Mouse (Mus musculus) embryonic facial prominence, embryonic 10.5 days (tissue): ENCODE measurements around the gene Dbh. TPM values are rescaled to one million over a fixed set of nuclear protein-coding genes. Genes with fewer than 3 reads are reported as not detected.

Source experiments
- DNase-seq: peaks from one replicate; pipeline ENCODE4 v3.0.0-alpha.2; 2017; ENCODE audit warnings: low spot score
- H3K27ac ChIP-seq: fragments of 300-500 bp; sonication (generic); replicated peaks from 2 replicates; pipeline ENCODE4 v1.5.1; 2016; ENCODE audit warnings: mild to moderate bottlenecking
- H3K27me3 ChIP-seq: fragments of 300-500 bp; sonication (generic); replicated peaks from 2 replicates; pipeline ENCODE4 v1.6.1; 2016; ENCODE audit warnings: low read depth, mild to moderate bottlenecking; ENCODE audit not compliant: poor library complexity, severe bottlenecking
- H3K36me3 ChIP-seq: fragments of 300-500 bp; sonication (generic); replicated peaks from 2 replicates; pipeline ENCODE4 v1.6.1; 2016; ENCODE audit warnings: mild to moderate bottlenecking, moderate library complexity
- H3K4me1 ChIP-seq: fragments of 300-500 bp; sonication (generic); 2 replicates; pipeline ENCODE4 v1.6.1; 2016
- H3K4me3 ChIP-seq: fragments of 300-500 bp; sonication (generic); 2 replicates; pipeline ENCODE4 v1.5.1; 2016; ENCODE audit warnings: mild to moderate bottlenecking, moderate library complexity
- H3K9me3 ChIP-seq: fragments of 300-500 bp; sonication (generic); 2 replicates; pipeline ENCODE4 v1.6.1; 2016; ENCODE audit warnings: mild to moderate bottlenecking
- WGBS: fragments of 180-500 bp; shearing (Covaris S2); methylation state at CpG from one replicate; pipeline ENCODE4 v1.1.7; 2016; 5-methylcytosine and 5-hydroxymethylcytosine counted together
- polyA plus RNA-seq: library from polyadenylated mRNA; unstranded; fragments of >200 nt; fragmentation: Nextera tagmentation; extraction: Ambion mirVana; gene quantifications from 2 replicates; pipeline ENCODE4 v1.2.1, GENCODE M21; 2016

Gene Dbh
- polyA plus RNA-seq, 1 experiment from 2014 or later = 0.25 TPM

GRCm38 (mm10) chr2:27229481-27230105 is 64.6 kb downstream of the Dbh start:
- H3K4me3 ChIP-seq = no peak overlapping the region
- 91% methylated on average over 2 of the region's 2 CpGs for WGBS
- DNase-seq = no peak
- peaks cover 19% of the 10 kb centered on the region for H3K4me1 ChIP-seq
- no peaks in the 10 kb centered on the region for H3K36me3 ChIP-seq
- 0 out of 2 replicates have a peak, but pooled peaks cover 3% of the 10 kb centered on the region for H3K27me3 ChIP-seq
- no peak overlapping the region for H3K27ac ChIP-seq
- no peaks in the 10 kb centered on the region for H3K9me3 ChIP-seq

GRCm38 (mm10) chr2:27232376-27232775 is 67.3 kb downstream of the Dbh start:
- Histone ChIP-seq H3K27me3 (peaks cover 12% of the 10 kb centered on the region; the same call in 1 of the 2 replicates), H3K36me3 (no peaks in the 10 kb centered on the region), H3K9me3 (no peaks in the 10 kb centered on the region), H3K4me1 (peaks cover 8% of the 10 kb centered on the region; the same call in 1 of the 2 replicates), H3K4me3 (no peak overlapping the region), H3K27ac (0 out of 2 replicates have a peak overlapping the region, but pooled peaks have one; percentile 19)
- 34% methylated on average over 7 of the region's 7 CpGs for WGBS
- DNase-seq = no peak

Other genes starting within 250 kb of the Dbh start
- 56.7 and 58.5 TPM in 2 replicates for gene Surf2, start 248.9 kb upstream of the Dbh start, polyA plus RNA-seq
- gene Surf1, start 248.7 kb upstream of the Dbh start, polyA plus RNA-seq = 44.5 and 48.6 TPM in 2 replicates
- 158 and 160 TPM in 2 replicates for gene Surf4, start 231.3 kb upstream of the Dbh start, polyA plus RNA-seq
- 0.11 and 0.14 TPM in 2 replicates for gene Stkld1, start 231.2 kb upstream of the Dbh start, polyA plus RNA-seq
- gene Rexo4, start 200.8 kb upstream of the Dbh start, polyA plus RNA-seq = 56.0 and 59.1 TPM in 2 replicates
- gene Adamts13, start 191.8 kb upstream of the Dbh start, polyA plus RNA-seq = not detected in 2 replicates
- 91.0 and 97.4 TPM in 2 replicates for gene Cacfd1, start 155.3 kb upstream of the Dbh start, polyA plus RNA-seq
- 1.4 and 2.3 TPM in 2 replicates for gene Slc2a6, start 137.2 kb upstream of the Dbh start, polyA plus RNA-seq
- gene Mymk, start 93.1 kb upstream of the Dbh start, polyA plus RNA-seq = 0.17 TPM in 1 of 2 replicates, not detected in the other
- 2.1 and 3.0 TPM in 2 replicates for gene Adamtsl2, start 85.9 kb upstream of the Dbh start, polyA plus RNA-seq
- gene Fam163b, start 22.7 kb upstream of the Dbh start, polyA plus RNA-seq = 0.06 and 0.10 TPM in 2 replicates
- gene Sardh, start 83.1 kb downstream of the Dbh start, polyA plus RNA-seq = 1.5 and 2.9 TPM in 2 replicates